Mouse (Mus musculus) small intestine, adult 2 months (tissue): ENCODE data around the gene Gm20388. TPM values are rescaled to one million over a fixed set of nuclear protein-coding genes. Genes with fewer than 3 reads are reported as not detected.

ENCODE experiments used
- H3K27ac ChIP-seq: fragments of 200-500 bp; 2 replicates; pipeline ENCODE4 v1.5.1; 2012; ENCODE audit warnings: low read depth, low read length, control low read depth, inconsistent platforms; ENCODE audit not compliant: insufficient read depth
- H3K27me3 ChIP-seq: fragments of 200-500 bp; 2 replicates; pipeline ENCODE4 v1.6.1; 2012; ENCODE audit warnings: mild to moderate bottlenecking, moderate library complexity, low read length, inconsistent platforms; ENCODE audit not compliant: control insufficient read depth, insufficient read depth
- H3K36me3 ChIP-seq: fragments of 200-500 bp; 2 replicates; pipeline ENCODE4 v1.6.1; 2012; ENCODE audit warnings: mild to moderate bottlenecking, low read length, control low read depth, inconsistent platforms; ENCODE audit not compliant: control insufficient read depth, insufficient read depth
- H3K4me1 ChIP-seq: fragments of 200-500 bp; 2 replicates; pipeline ENCODE4 v1.6.1; 2012; ENCODE audit warnings: low read length, inconsistent platforms, mixed read lengths; ENCODE audit not compliant: control insufficient read depth, insufficient read depth, insufficient read length
- H3K4me3 ChIP-seq: fragments of 200-500 bp; 2 replicates; pipeline ENCODE4 v1.5.1; 2012; ENCODE audit warnings: low read depth, mild to moderate bottlenecking, control low read depth, inconsistent platforms, low read length, moderate library complexity
- CTCF ChIP-seq: fragments of 200-500 bp; IDR thresholded peaks from 2 replicates; pipeline ENCODE4 v1.5.1; 2012; ENCODE audit warnings: low read depth, mild to moderate bottlenecking, control low read depth, inconsistent platforms, low read length, moderate library complexity, mixed read lengths; ENCODE audit not compliant: insufficient replicate concordance, insufficient read length; ENCODE audit errors: extremely low read depth
- POLR2A ChIP-seq: fragments of 200-500 bp; IDR thresholded peaks from 2 replicates; pipeline ENCODE4 v1.6.1; 2012; ENCODE audit warnings: low read depth, mild to moderate bottlenecking, control low read depth, inconsistent platforms, low read length, moderate library complexity
- WGBS: fragments of 180-500 bp; shearing (Covaris S2); methylation state at CpG from one replicate; pipeline ENCODE4 v1.1.7; 2018; 5-methylcytosine and 5-hydroxymethylcytosine counted together
- polyA plus RNA-seq: library from polyadenylated mRNA; depleted of rRNA; stranded (reverse); fragments of >200 nt; gene quantifications from 2 replicates; pipeline ENCODE4 v1.2.3, GENCODE M21; 2012

The Gm20388 gene
- polyA plus RNA-seq, 1 experiment: 37.3 TPM

DNA sequence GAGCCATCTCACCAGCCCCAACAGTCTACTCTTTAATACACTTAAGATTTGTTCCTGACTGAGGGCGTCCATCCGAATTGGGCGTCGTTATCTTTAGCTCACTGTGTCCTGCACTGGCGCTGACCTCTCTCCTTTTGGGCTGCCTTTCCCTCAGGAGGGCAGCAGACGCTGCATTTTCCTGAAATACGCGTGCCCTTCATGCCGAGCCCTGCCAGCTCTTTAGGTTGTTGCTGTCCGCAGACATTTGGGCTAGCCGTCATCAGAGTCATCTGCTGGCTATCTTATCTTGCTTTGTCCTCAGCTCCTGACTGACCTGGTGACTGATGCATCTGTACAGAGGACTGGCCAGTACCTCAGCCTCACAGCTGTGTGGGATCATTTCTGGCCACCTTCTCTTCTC lies 3904.7 kb downstream of the Gm20388 start:
- Histone ChIP-seq H3K27me3 (no peaks in the 10 kb centered on the region), H3K36me3 (peaks cover 12% of the 10 kb centered on the region), H3K4me1 (peaks cover 48% of the 10 kb centered on the region), H3K27ac (peak overlapping the region; percentile 32), H3K4me3 (no peak overlapping the region)
- 84% methylated on average over 11 of the region's 11 CpGs for WGBS
- TF ChIP-seq POLR2A: no peak
- no peak for TF ChIP-seq CTCF

DNA sequence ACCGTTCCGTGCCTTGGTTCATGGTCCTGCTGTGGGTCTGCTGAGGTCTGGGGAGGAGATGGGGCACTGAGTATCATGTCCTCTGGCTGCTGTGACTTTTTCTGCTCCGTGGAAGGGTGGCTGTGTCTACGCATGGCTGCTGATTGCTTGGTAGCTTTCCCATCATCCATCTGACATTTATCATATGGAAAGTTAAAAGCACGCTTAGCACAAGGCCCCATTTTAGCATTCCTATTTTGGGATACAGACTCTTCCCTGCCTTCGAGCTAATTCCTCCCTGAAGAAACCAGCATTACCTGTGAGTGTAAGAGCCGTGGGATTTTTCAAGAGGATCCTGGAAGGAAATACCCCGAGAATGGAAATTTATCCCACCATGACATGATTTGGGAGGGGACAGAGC lies 3906.3 kb downstream of the Gm20388 start:
- Histone ChIP-seq H3K27ac (no peak overlapping the region), H3K4me1 (peaks cover 56% of the 10 kb centered on the region), H3K4me3 (no peak overlapping the region), H3K27me3 (no peaks in the 10 kb centered on the region), H3K36me3 (peaks cover 12% of the 10 kb centered on the region)
- TF ChIP-seq POLR2A: no peak
- TF ChIP-seq CTCF: no peak
- 91% methylated on average over 8 of the region's 8 CpGs for WGBS

DNA sequence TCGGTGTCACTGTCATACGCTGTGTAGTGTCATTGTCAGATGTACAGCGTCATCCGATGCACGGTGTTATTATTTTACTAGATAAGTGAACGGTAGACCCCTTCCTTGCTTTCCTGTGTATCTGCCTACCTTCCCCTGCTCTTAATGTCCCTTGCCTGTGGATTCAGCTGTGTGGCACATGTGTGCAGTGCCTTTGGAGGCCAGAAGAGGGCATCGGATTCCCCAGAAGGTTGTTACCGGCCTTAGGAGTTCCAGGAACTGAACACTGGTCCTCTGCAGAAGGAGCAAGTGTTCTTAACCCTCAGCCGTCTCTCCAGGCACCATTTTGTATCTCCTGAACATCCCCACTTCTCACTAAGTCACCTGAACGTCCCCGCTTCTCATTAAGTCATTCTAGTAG lies 3907.1 kb downstream of the Gm20388 start:
- WGBS: 93% methylated on average over 11 of the region's 11 CpGs
- Histone ChIP-seq H3K27me3 (no peaks in the 10 kb centered on the region), H3K36me3 (peaks cover 12% of the 10 kb centered on the region), H3K4me1 (peaks cover 53% of the 10 kb centered on the region), H3K4me3 (no peak overlapping the region), H3K27ac (no peak overlapping the region)
- TF ChIP-seq CTCF (peak; percentile 36; the same call in 1 of the 2 replicates), POLR2A (no peak)

DNA sequence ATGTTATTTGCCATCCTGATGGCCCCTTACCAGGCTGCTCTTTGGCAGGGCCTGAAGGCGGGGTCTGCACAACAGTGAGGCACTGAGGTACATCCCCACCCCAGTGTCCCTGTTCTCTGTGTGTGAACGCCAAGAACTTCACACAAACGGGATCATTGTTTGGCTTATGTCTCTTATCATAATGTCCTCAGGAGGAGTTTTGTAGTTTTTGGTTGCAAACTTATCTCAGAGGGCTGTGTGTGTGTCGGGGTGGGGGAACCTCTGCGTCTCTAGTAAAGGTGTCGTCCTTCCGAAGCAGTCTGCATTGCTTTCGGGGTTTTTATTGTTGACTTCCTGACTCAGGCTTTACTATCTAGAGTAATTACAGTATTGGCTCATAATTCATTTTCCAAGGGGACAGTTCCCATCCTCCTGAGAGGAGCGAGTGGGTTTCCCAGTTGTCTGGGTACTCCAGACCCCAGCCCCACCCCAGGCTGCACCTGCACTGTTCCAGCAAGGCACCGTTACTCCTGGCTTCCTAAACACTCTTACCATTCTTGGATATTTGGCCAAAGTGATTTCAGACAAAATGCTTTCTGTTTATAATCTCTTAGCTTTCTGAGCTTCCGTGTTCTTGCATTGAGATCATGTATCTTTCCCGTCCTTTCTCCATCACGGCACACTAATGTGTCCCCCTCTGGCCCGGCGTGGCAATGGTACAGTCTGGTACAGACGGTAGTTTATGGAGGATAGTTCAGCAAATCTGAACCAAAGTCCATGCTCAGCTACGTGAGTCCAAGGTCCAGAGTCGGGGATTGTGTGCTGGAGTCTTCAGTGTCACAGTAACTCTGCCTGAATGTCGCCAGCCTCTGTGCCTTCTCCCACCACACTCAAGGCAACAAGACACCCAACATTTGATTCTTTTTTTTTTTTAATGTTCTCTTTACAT lies 3909.3 kb downstream of the Gm20388 start:
- peak overlapping the region; percentile 43 for H3K4me3 ChIP-seq
- peaks cover 14% of the 10 kb centered on the region for H3K36me3 ChIP-seq
- peaks cover 41% of the 10 kb centered on the region for H3K4me1 ChIP-seq
- WGBS: 33% methylated on average over 19 of the region's 19 CpGs
- peak overlapping the region; percentile 99 for H3K27ac ChIP-seq
- TF ChIP-seq POLR2A (no peak; the same call in 1 of the 2 replicates), CTCF (no peak)
- H3K27me3 ChIP-seq: no peaks in the 10 kb centered on the region

DNA sequence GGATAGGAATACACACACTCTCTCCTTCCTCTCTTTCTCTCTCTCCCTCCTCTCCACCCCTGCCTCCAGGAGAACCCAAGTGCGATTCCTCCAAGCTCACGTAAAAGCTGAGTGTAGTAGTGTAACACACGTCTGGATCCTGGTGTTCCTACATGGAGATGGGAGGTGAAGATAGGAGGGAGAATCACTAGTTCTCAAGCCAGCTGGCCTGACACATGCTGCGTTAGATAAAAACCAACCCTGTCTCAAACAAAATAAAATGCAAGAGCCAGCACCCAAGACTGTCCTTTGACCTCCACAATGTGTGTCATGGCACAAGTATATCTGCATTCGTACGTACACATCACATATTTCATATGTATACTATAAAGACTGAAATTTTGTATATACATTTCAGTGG lies 3910.1 kb downstream of the Gm20388 start:
- Histone ChIP-seq H3K4me1 (peaks cover 34% of the 10 kb centered on the region), H3K27me3 (no peaks in the 10 kb centered on the region), H3K36me3 (peaks cover 14% of the 10 kb centered on the region), H3K4me3 (no peak overlapping the region), H3K27ac (peak overlapping the region; percentile 95)
- WGBS: 36% methylated on average over 6 of the region's 6 CpGs
- no peak for TF ChIP-seq CTCF
- TF ChIP-seq POLR2A: no peak

DNA sequence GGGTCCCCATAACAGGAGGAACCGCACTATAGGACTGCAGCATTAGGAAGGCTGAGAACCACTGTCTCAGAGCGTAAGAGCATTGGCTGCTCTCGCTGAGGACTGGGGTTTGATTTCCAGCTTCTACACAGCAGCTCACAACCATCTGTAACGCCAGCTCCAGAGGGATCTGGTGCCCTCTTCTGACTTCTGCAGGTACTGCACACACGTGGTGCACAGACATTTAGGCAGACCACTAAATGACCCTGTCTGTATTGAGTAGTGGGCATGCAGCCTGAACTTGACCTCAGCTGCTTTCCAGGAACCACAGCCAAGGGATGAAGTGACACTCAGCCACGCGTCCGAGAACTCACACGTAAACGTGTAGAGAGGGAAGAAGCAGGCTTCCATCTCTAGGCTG lies 3912.5 kb downstream of the Gm20388 start:
- no peak overlapping the region for H3K4me3 ChIP-seq
- 79% methylated on average over 10 of the region's 10 CpGs for WGBS
- H3K27me3 ChIP-seq: no peaks in the 10 kb centered on the region
- H3K4me1 ChIP-seq: peaks cover 25% of the 10 kb centered on the region
- no peak overlapping the region for H3K27ac ChIP-seq
- TF ChIP-seq CTCF (peak; percentile 37; the same call in 1 of the 2 replicates), POLR2A (no peak)
- peaks cover 23% of the 10 kb centered on the region for H3K36me3 ChIP-seq

DNA sequence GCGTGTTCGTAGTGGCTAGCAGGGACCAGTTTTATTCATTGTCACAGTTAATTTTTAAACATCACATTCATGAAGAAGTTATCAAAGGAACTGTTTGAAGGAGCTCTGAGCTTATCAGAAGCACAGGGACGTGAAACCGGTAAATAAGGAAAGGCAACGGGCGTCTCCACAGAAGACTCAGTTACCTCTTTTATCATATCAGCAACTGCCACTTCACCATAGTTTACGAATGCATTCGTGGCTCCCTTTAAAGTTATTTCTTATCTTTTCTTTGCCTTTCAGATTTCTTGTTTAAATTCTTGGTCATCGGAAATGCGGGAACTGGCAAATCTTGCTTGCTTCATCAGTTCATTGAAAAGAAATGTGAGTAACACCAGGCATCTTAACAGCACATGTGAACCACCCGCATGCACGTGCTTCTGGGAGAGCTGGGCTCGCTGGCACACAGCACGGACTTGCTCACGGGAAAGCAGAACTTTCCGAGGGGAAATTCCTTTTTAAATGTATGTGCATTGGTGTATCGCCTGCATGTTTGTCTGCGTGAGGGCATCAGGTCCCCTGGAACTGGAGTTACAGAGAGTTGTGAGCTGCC lies 3913.0 kb downstream of the Gm20388 start:
- Histone ChIP-seq H3K4me3 (no peak overlapping the region), H3K27ac (no peak overlapping the region), H3K36me3 (peaks cover 29% of the 10 kb centered on the region), H3K27me3 (no peaks in the 10 kb centered on the region), H3K4me1 (peaks cover 22% of the 10 kb centered on the region)
- 47% methylated on average over 18 of the region's 18 CpGs for WGBS
- TF ChIP-seq CTCF: no peak
- TF ChIP-seq POLR2A: no peak
